Mouse (Mus musculus) heart, embryonic 10.5 days (tissue): ENCODE results near the gene Pin4. TPM values are rescaled to one million over a fixed set of nuclear protein-coding genes. Genes with fewer than 3 reads are reported as not detected.
A peak's percentile ranks its signal among the peaks of the same experiment; 100 is the strongest.

Experiments
- DNase-seq: peaks from one replicate; pipeline ENCODE4 v3.0.0-alpha.2; 2017; ENCODE audit warnings: low spot score
- H3K27ac ChIP-seq: fragments of 300-500 bp; sonication (generic); 2 replicates; pipeline ENCODE4 v1.5.1; 2016; ENCODE audit warnings: mild to moderate bottlenecking
- H3K27me3 ChIP-seq: fragments of 300-500 bp; sonication (generic); 2 replicates; pipeline ENCODE4 v1.6.1; 2016; ENCODE audit warnings: mild to moderate bottlenecking; ENCODE audit not compliant: poor library complexity, insufficient read depth, severe bottlenecking
- H3K36me3 ChIP-seq: fragments of 300-500 bp; sonication (generic); 2 replicates; pipeline ENCODE4 v1.6.1; 2016; ENCODE audit warnings: mild to moderate bottlenecking, moderate library complexity
- H3K4me1 ChIP-seq: fragments of 300-500 bp; sonication (generic); 2 replicates; pipeline ENCODE4 v1.6.1; 2016; ENCODE audit warnings: mild to moderate bottlenecking
- H3K4me3 ChIP-seq: fragments of 300-500 bp; sonication (generic); 2 replicates; pipeline ENCODE4 v1.5.1; 2016; ENCODE audit warnings: mild to moderate bottlenecking, moderate library complexity
- H3K9me3 ChIP-seq: fragments of 300-500 bp; sonication (generic); 2 replicates; pipeline ENCODE4 v1.6.1; 2016; ENCODE audit warnings: mild to moderate bottlenecking, moderate library complexity
- WGBS: fragments of 180-500 bp; shearing (Covaris S2); methylation state at CpG from one replicate; pipeline ENCODE4 v1.1.7; 2016; 5-methylcytosine and 5-hydroxymethylcytosine counted together
- polyA plus RNA-seq: library from polyadenylated mRNA; unstranded; fragments of >200 nt; fragmentation: Nextera tagmentation; extraction: Ambion mirVana; gene quantifications from 2 replicates; pipeline ENCODE4 v1.2.1, GENCODE M21; 2016

Pin4 gene
- polyA plus RNA-seq, 1 experiment from 2014 or later: 65.4 TPM

DNA sequence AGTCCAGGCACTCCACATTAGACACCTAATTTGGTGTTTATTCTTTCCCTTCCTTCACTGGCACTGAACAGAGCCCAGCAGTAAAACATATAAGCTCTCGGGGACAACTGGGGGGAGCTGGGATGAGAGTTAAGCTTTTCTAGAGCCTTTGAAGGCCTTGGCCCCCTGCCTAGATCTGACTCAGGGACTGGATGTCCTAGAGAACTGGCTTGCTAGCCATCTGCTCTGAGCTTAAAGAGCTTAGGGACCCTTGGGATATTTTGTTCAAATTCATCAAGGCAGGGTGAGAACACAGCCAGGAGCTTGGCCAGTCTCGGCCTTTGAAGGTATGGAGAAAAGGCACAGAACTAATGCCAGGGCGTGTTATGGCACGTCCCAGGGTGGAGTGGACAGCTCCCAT, 44.3 kb downstream of the Pin4 start:
- Histone ChIP-seq H3K27ac (no peak overlapping the region), H3K4me3 (no peak overlapping the region), H3K36me3 (no peaks in the 10 kb centered on the region), H3K27me3 (peaks cover 6% of the 10 kb centered on the region; the same call in 1 of the 2 replicates), H3K9me3 (no peaks in the 10 kb centered on the region), H3K4me1 (peaks cover 7% of the 10 kb centered on the region; the same call in 1 of the 2 replicates)
- no peak for DNase-seq
- 73% methylated on average over 4 of the region's 4 CpGs for WGBS

DNA sequence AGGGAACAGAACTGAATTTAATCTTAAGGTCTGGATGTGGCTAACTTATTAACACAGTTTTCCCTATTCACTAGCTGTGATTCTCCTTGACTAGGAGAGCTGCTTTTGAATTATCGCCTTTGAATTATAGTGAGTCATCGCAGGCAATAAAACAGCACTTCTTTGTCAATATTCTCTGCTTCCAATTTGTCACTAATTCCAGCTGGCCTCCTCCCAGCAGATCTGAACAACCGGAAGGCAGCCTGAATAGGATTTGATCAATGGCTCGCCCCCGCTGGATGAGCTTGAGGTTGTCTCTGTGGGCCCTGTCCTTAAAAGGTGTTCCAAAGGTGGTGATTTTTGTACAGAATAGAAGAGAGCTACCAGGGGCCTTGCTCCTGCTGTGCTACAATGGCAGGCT, 47.3 kb downstream of the Pin4 start:
- Histone ChIP-seq H3K9me3 (no peaks in the 10 kb centered on the region), H3K4me3 (no peak overlapping the region), H3K27ac (peak overlapping the region; percentile 42; the same call in 1 of the 2 replicates), H3K36me3 (no peaks in the 10 kb centered on the region), H3K27me3 (peaks cover 17% of the 10 kb centered on the region; the same call in 1 of the 2 replicates), H3K4me1 (peaks cover 7% of the 10 kb centered on the region; the same call in 1 of the 2 replicates)
- 59% methylated on average over 5 of the region's 5 CpGs for WGBS
- no peak for DNase-seq

GRCm38 (mm10) chrX:102166986-102167385, 47.7 kb downstream of the Pin4 start:
- Histone ChIP-seq H3K9me3 (no peaks in the 10 kb centered on the region), H3K27me3 (peaks cover 17% of the 10 kb centered on the region; the same call in 1 of the 2 replicates), H3K4me3 (no peak overlapping the region), H3K4me1 (peaks cover 7% of the 10 kb centered on the region; the same call in 1 of the 2 replicates), H3K36me3 (no peaks in the 10 kb centered on the region), H3K27ac (peak overlapping the region; percentile 42; the same call in 1 of the 2 replicates)
- no peak for DNase-seq
- WGBS: 31% methylated on average over 6 of the region's 6 CpGs

DNA sequence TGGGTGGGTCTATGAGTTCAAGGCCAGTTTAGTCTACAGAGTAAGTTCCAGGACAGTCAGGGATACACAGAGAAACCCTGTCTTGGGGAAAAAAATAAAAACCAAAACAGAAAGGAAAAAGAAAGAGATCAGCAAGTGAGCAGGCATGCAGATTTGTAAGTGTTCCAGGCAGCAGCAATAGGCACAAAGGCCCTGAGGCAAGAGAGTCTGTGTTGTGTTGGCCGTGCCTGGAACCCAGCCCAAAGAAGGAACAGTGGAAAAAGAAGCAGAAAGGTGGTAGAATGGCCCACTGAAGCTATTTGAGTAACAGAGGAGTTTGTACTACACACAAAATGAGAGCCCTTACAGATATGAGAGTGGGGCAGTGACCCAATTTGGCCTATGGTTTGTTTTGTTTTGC, 50.5 kb downstream of the Pin4 start:
- Histone ChIP-seq H3K36me3 (no peaks in the 10 kb centered on the region), H3K27ac (no peak overlapping the region), H3K4me3 (no peak overlapping the region), H3K4me1 (peaks cover 7% of the 10 kb centered on the region; the same call in 1 of the 2 replicates), H3K9me3 (no peaks in the 10 kb centered on the region), H3K27me3 (peaks cover 17% of the 10 kb centered on the region; the same call in 1 of the 2 replicates)
- 64% methylated on average over 1 of the region's 1 CpGs for WGBS
- no peak for DNase-seq

- peaks cover 7% of the 10 kb centered on the region; the same call in 1 of the 2 replicates for H3K4me1 ChIP-seq
- H3K27ac ChIP-seq: no peak overlapping the region
- 46% methylated on average over 3 of the region's 3 CpGs for WGBS
- H3K4me3 ChIP-seq: no peak overlapping the region
- no peaks in the 10 kb centered on the region for H3K9me3 ChIP-seq
- no peak for DNase-seq
- peaks cover 17% of the 10 kb centered on the region; the same call in 1 of the 2 replicates for H3K27me3 ChIP-seq
- H3K36me3 ChIP-seq: no peaks in the 10 kb centered on the region
These were observed 50.9 kb downstream of the Pin4 start for GRCm38 (mm10) chrX:102170135-102170534.

GRCm38 (mm10) chrX:102170900-102171299, 51.7 kb downstream of the Pin4 start:
- DNase-seq: no peak
- Histone ChIP-seq H3K4me3 (no peak overlapping the region), H3K27me3 (peaks cover 17% of the 10 kb centered on the region; the same call in 1 of the 2 replicates), H3K36me3 (no peaks in the 10 kb centered on the region), H3K27ac (no peak overlapping the region), H3K9me3 (no peaks in the 10 kb centered on the region), H3K4me1 (peaks cover 7% of the 10 kb centered on the region; the same call in 1 of the 2 replicates)
- 30% methylated on average over 3 of the region's 3 CpGs for WGBS

DNA sequence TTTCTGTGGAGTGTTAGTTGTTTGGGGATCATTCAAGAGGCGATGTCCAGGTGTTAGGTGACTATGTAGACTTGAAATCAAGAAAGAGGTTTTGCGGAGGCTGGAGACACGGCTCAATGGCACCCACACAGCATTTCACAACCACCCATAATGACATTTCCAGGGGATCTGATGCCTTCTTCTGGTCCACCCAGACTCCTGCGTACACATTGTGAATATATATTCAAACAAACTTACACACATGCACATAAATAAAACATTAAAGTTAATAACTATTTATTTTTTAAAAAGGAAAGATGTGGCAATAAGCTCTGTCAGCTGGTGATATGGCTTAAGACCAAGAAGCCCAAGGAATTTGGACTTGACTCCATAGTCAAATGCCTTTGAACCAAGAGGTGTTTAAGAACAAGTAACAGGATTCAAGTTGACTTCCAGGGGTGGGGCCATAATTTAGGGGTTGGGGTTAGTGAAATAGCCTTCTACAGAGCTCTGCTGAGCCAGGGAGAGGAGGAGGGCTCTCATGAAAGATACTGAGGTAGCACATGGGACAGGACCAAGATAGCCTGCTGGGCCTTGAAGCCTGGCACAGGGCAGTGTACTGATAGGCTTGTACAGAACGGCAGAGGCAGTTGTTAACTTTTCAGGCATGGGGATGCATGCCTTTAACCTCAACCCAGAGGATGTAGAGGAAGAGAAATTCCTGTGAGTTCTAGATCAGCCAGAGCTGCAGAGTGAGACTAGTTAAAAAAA, 56.5 kb downstream of the Pin4 start:
- H3K27me3 ChIP-seq: peaks cover 22% of the 10 kb centered on the region; the same call in 1 of the 2 replicates
- H3K36me3 ChIP-seq: no peaks in the 10 kb centered on the region
- H3K4me1 ChIP-seq: no peaks in the 10 kb centered on the region; the same call in 1 of the 2 replicates
- no peak overlapping the region for H3K4me3 ChIP-seq
- H3K9me3 ChIP-seq: no peaks in the 10 kb centered on the region
- no peak for DNase-seq
- no peak overlapping the region for H3K27ac ChIP-seq
- 86% methylated on average over 5 of the region's 5 CpGs for WGBS

Other genes with a start within 250 kb of the Pin4 start
- gene Rtl5, start 48.1 kb upstream of the Pin4 start, polyA plus RNA-seq: 0.92 and 1.1 TPM in 2 replicates
- gene Ercc6l, start 37.6 kb downstream of the Pin4 start, polyA plus RNA-seq: 13.0 and 13.1 TPM in 2 replicates
- gene Rps4x, start 69.9 kb downstream of the Pin4 start, polyA plus RNA-seq: 479 and 547 TPM in 2 replicates
- gene Cited1, start 132.7 kb downstream of the Pin4 start, polyA plus RNA-seq: 374 and 827 TPM in 2 replicates